Mouse (Mus musculus) c-Kit-positive CD71-negative TER-119-negative erythroid progenitor cells, embryonic 14.5 days (primary cell): ENCODE results near the gene Elmo1.

ENCODE experiments used
- DNase-seq: peaks from one replicate; pipeline ENCODE4 v3.0.0-alpha.2; 2013; ENCODE audit warnings: low read depth

Gene Elmo1

GRCm38 (mm10) chr13:20320232-20320631 lies 229.8 kb downstream of the Elmo1 start:
- DNase-seq: no peak

- no peak for DNase-seq
These were observed 233.1 kb downstream of the Elmo1 start for GRCm38 (mm10) chr13:20323478-20323877.

DNA sequence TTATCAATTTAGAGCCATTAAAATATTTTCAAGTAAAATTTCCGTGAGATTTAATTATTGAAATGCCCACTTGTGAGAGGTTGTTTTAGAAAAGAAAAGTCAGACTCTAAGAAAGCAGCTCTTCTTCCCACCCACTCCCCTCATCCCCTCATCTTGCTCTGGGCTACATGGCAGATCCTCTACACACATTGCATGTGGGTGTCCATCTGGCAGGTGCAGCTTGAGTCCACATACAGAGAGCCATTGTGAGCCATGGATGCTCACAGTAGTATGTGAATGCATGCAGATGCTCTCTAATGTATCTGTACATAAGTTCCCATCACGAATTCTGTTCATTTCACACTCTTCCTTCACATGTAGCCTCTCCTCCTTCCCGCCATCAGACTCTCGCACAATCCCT lies 236.7 kb downstream of the Elmo1 start:
- no peak for DNase-seq

GRCm38 (mm10) chr13:20327975-20328374 lies 237.6 kb downstream of the Elmo1 start:
- DNase-seq: no peak

DNA sequence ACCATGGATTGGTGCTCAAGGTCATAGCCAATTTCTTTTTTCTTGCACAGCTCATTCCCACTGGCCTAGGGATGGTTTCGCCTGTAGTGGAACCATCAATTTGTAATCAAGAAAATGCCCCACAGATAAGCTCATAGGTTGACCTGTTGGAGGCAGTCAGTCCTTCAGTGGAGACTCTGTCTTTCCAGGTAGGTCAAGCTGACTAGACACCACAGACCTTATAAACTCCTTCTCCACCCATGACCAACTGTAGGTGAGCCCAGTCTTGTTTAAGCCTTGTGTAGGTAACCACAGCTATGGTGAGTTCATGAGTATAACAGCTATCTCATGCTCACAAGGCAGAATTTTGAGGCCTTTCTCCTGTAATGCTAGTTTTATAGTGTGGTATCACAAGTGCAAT lies 238.3 kb downstream of the Elmo1 start:
- no peak for DNase-seq

DNA sequence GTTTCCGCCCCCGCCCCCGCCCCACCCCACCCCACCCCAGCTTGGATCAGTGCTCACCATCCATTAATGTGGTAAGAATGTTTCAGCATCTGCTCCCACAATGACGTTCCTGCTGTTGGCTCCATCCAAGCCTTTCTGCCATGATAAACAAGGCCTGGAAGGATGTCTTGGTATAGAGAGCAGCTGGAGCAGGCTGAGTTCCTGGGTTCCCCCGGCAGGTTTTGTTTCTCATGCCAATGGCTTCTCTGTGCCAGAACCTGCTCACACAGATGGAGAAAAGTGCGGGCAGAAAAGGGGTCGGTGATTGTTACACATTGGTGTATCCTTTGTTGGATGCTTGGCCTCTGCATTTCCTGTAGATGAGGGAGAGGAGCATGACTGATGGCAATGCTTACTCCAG lies 240.6 kb downstream of the Elmo1 start:
- DNase-seq: no peak

GRCm38 (mm10) chr13:20335051-20335888 lies 244.9 kb downstream of the Elmo1 start:
- DNase-seq: no peak

DNA sequence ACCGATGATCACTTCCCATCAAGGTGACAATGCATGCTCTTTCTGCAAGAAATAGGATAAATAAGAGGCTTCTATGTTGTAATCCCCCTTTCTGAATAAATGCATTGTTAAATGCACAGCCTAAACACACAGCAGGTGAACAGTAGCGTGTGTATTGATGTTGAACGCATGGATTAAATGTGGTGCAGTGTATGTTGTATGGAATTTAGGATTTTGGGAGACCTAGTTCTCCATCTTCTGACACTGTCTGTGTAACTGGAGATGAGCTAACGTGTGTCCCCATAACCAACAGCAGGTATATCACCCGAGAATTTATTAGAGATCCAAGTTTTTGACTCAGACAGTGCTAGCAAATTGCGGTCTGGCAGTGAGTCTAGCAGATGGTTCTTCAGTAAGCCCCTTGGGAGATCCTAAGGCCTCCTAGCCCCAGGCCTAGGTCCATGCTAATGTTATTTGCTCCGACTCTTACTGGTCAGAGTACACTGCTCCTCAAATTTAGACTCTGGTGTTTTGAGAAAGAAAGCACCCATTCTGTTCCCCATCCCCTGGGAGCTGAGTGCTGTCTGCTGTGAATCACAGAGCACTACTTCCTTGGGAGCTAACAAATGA lies 245.6 kb downstream of the Elmo1 start:
- no peak for DNase-seq

- no peak for DNase-seq
These were observed 252.5 kb downstream of the Elmo1 start for GRCm38 (mm10) chr13:20342881-20343280.

DNA sequence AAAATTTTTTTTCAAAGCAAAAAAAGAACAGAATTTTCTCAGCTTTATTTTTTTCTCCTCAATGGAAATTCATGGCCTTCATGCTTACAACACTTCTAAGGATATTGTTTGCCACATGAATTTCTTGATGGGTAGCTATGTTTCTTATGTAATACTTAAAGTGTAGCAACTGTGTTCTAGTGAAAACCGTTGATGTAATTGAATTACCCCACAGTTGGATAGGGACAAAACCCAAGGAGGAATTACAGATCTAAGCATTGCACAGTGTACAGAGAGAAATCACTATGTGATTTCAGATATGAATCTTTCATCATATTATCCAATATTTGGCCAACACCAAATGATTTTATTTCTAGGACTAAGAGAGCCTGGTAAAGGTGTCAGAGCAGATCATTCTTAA lies 259.4 kb downstream of the Elmo1 start:
- no peak for DNase-seq

DNA sequence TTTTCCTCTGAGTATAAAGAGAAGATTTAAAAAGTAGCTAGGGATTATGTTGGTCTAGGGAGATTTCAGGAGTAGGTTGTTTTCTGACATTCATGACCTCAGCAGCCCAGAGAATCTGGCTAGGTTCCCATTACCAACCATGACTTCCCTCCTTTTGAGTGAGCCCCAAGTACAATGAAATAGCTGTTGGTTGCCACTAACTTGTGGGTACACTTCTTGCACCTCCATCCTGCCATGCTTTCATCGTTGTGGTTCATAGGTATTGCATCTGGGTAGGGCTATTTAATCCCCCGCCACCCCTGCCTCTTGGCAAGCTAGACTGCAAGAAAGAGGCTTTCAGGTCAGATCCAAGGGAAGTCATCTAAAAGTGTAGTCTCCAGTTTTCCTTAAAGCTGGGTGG lies 262.2 kb downstream of the Elmo1 start:
- DNase-seq: no peak

- DNase-seq: no peak
These were observed 263.6 kb downstream of the Elmo1 start for GRCm38 (mm10) chr13:20353862-20354603.

GRCm38 (mm10) chr13:20354604-20354999 lies 264.2 kb downstream of the Elmo1 start:
- DNase-seq: no peak

DNA sequence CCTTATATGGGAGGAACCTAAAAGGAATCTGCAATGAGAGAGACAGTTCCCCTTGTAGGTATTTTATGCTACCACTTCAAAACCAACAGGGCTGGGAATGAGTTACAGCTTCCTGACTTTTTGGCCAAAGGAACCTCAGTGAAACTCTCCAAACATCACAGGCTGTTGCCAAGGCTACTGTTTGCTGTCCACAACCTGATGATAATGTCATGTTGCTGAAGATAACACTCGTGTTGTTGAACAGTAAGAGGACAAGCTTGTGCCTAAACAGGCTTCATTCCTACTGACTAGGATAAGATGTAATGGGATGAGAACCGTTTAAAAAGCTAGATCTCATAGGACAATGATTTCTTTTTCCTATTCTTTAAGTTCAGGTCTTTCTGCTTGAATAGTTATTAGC lies 272.1 kb downstream of the Elmo1 start:
- DNase-seq: no peak

GRCm38 (mm10) chr13:20365828-20366593 lies 275.6 kb downstream of the Elmo1 start:
- no peak for DNase-seq

DNA sequence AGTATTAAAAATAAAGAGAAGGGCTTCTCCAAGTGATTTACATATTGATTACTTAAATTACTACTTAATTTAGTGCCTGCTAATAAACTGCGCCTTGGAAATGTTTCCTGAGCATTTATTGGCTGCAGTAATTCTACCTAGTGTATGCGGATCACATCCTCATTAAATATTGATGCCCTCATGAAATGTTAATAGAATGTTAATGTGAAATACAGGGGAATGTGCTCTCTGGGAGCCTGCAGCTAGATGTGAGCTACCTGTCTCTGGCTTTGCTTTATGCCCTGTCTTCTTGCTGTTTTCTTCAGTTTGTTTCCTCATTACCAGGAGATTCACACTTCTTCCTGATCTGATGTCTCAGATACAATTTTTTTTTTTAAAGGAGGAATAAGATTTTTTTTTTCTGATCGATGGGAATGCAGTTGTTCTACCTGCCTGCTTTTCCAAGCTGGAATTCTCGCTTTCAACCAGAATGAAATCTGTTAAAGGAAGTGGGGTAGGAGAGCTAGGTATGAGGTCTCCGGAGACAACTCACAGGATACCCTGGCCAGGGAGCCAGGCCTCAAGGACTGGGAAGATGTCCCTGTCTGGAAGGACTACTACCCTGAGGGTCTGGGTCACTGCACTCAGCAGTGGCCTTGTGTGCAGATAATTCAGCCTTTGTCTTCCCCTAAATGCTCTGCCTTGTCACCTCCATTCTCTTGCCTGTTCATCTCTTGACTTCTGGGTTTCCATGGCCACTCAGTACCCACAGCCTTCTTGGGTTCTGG lies 279.8 kb downstream of the Elmo1 start:
- DNase-seq: no peak

DNA sequence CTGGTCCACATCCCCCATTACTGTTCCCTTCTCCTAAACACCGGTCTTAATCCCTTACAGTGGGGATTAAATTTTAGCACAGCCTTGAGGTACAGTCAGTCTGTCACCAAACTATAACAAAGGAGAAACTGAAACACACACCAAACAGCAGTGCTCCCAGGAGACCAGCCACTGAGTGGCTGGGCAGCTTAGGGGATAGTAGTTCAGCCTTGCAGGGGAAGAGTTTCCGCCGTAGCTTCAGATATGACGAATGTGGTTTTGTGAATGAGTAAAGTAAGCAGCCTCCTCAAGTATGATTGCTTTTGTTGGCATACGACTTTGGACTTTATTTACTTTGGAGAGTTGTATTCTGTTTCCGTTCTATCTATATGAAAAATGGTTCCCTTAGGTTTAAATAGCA lies 281.1 kb downstream of the Elmo1 start:
- no peak for DNase-seq

DNA sequence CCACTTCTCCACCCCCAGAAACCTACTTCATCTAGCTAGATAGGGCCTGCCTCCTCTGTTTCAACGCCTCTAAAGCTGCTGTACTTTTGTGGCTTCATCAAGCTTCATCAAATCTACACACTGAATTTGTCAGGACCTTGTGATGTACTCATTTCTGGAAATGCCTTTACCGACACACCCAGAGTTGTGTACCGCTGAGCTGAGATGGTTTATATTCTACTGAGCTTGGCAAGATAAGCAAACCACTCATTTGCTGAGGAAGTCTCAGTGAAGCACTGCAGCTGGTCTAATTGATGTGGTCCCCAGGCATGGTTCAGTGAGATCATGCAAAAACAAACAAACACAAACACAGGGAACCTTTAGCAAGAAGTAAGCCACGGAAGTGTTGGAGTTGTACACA lies 281.9 kb downstream of the Elmo1 start:
- DNase-seq: no peak

DNA sequence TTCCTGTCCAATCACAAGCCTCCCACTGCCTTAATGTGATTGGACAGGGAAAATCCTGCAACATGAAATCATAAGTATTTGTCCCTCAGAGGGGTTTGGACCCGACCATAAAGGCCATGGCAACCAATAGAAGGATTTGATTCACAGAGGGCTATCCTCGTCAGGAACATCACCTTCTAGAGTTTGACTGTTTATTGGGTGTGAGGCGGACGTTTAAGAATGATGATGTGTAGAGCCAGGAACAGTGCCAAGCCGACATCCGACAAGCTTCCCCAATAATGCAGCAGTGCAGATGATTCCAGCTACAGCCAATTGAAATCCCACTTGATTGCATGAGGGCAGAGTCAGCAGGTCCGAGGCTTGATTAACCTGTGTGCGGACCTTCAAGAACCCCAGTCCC lies 288.5 kb downstream of the Elmo1 start:
- no peak for DNase-seq

GRCm38 (mm10) chr13:20383875-20384274 lies 293.5 kb downstream of the Elmo1 start:
- DNase-seq: no peak

DNA sequence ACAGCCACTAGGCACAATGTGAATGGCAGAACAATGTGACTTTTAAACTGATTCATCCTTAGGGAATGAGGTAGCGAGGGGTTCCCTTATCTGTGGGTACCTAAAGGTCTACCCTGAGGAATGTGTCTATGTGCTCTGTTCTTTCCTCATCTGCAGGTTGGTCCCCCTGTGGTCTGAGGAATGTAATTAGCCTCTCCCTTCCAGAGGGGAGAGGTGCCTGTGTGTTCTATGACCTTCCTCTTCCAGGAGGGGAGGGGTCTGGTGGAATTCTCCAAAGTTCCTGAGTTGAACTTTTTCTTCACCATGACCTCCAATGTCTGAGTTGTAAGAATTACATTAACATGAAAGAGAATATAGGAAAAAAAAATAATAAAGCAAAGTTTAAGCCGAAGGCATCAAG lies 294.4 kb downstream of the Elmo1 start:
- no peak for DNase-seq

DNA sequence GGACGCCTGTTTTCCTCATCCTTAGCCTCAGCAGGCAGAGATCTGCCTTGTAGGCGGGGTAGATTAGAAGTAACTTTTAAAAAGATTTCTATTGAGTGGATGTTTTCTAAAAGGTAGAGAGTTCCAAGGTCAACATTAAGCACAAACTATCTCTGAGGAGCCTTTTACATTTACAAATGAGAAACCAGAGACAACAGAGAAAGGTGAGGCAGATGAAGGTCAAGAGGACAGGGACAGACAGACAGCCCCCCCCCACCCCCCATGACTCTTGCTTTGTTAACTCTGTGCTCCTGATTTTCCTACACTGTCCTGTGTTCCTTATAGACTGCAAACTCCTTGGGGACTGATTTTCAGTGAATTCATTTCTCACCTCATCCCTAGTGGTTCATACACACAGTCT lies 295.0 kb downstream of the Elmo1 start:
- no peak for DNase-seq
